ENCODE assay signal across 26 mouse cellular contexts in the genomic region with DNA sequence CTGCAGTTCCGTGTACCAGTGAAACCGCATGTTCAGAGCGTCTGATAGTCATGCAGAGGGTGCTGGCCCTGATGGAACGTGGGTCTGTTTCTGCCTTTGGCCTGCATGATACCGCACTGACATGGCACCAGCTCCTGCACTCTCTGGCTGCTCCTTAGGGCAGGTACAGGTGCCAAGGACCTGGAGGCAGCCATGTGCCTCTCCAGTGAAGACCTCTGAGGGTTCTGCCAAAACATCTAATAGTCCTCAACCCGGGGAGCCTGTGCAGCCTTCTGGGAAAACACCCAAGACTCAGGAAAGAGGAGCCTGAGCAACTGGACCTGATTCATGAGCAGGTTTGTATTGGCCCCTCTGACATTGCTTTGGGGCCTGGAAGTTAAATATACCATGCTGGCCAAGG. TPM values are rescaled to one million over a fixed set of nuclear protein-coding genes. Genes with fewer than 3 reads are reported as not detected.
DNase-seq lines count a peak whose midpoint lies in the region; ATAC-seq and TF ChIP-seq lines count a peak whose summit lies in the region.
"Had no signal": no experiment of that assay in that cellular context is flagged by ENCODE, and none has a peak within 500 bp of the region (broad histone marks: within the 10 kb centered on the region; RNA-seq: fewer than 3 reads in every experiment).

No protein-coding gene starts in this region.

- no peak for TF ChIP-seq EP300 in lung, postnatal 0 days (IDR thresholded peaks at IDR 0.05)

- H3K27me3 ChIP-seq in lung, postnatal 0 days (replicated peaks; ENCODE audit: insufficient read depth, low read length): no peaks in the 10 kb centered on the region
- H3K27me3 ChIP-seq: embryonic facial prominence, embryonic 15.5 days; forebrain, embryonic 13.5 days; hindbrain, embryonic 13.5 days; limb, embryonic 12.5 days; liver, embryonic 15.5 days; neural tube, embryonic 12.5 days had no signal

- no peak overlapping the region for H3K4me2 ChIP-seq in lung, postnatal 0 days (replicated peaks; ENCODE audit: low read depth, low read length)
- H3K4me2 ChIP-seq: embryonic facial prominence, embryonic 15.5 days; forebrain, embryonic 13.5 days; heart, embryonic 11.5 days; hindbrain, embryonic 13.5 days; limb, embryonic 12.5 days; liver, embryonic 15.5 days; lung, embryonic 14.5 days; midbrain, embryonic 11.5 days; neural tube, embryonic 12.5 days had no signal

- H3K9me3 ChIP-seq in lung, postnatal 0 days (ENCODE audit: low read length): no peaks in the 10 kb centered on the region
- H3K9me3 ChIP-seq: embryonic facial prominence, embryonic 10.5 days; embryonic facial prominence, embryonic 15.5 days; forebrain, embryonic 13.5 days; hindbrain, embryonic 13.5 days; limb, embryonic 12.5 days; liver, embryonic 15.5 days; neural tube, embryonic 12.5 days had no signal

- TF ChIP-seq CTCF in lung, postnatal 0 days (IDR thresholded peaks at IDR 0.05): no peak

- WGBS in lung, postnatal 0 days: 61% methylated on average over 6 of the region's 6 CpGs

- no peak overlapping the region for H3K9ac ChIP-seq in lung, postnatal 0 days (replicated peaks; ENCODE audit: low read depth)
- H3K9ac ChIP-seq: embryonic facial prominence, embryonic 15.5 days; forebrain, embryonic 13.5 days; hindbrain, embryonic 13.5 days; limb, embryonic 12.5 days; liver, embryonic 15.5 days; lung, embryonic 14.5 days; neural tube, embryonic 12.5 days had no signal

- peak; percentile 46 to 57 for DNase-seq in cerebellum, postnatal 25 days
- no peak for DNase-seq in cerebellum, postnatal 4 days (ENCODE audit: low spot score in 2 of 2)
- DNase-seq in kidney, adult 18-20 months: peak; percentile 44
- DNase-seq in kidney, postnatal 10 days: no peak
- no peak for DNase-seq in lung, postnatal 0 days (ENCODE audit: low spot score)
- DNase-seq in lung, postnatal 10 days: no peak
- DNase-seq in frontal cortex, adult 2 months (ENCODE audit: extremely low spot score in 1 of 2, low spot score in 1 of 2): no peak
- DNase-seq: adrenal gland, postnatal 25 days; cerebellum, adult 9-11 months; heart, postnatal 4 days; lung, embryonic 14.5 days; lung, postnatal 36 days; right cerebral cortex, adult 18-20 months; thymus, adult 2 months; thymus, postnatal 36 days had no signal

- peak overlapping the region; percentile 86 for H3K27ac ChIP-seq in lung, postnatal 0 days (ENCODE audit: low read length)
- H3K27ac ChIP-seq: embryonic facial prominence, embryonic 10.5 days; embryonic facial prominence, embryonic 15.5 days; forebrain, embryonic 13.5 days; hindbrain, embryonic 13.5 days; limb, embryonic 12.5 days; liver, embryonic 15.5 days; neural tube, embryonic 12.5 days had no signal

- no peak for ATAC-seq in lung, postnatal 0 days
- ATAC-seq: CD4-positive, CD25-positive, alpha-beta regulatory T cell, adult 4 months; forebrain, embryonic 13.5 days; midbrain, embryonic 16.5 days had no signal

- no peak overlapping the region for H3K4me3 ChIP-seq in lung, postnatal 0 days (ENCODE audit: low read depth, low read length)
- H3K4me3 ChIP-seq: embryonic facial prominence, embryonic 10.5 days; embryonic facial prominence, embryonic 15.5 days; forebrain, embryonic 13.5 days; hindbrain, embryonic 13.5 days; limb, embryonic 12.5 days; liver, embryonic 15.5 days; neural tube, embryonic 12.5 days had no signal

- peaks cover 1% of the 10 kb centered on the region; the same call in 1 of the 2 replicates for H3K36me3 ChIP-seq in lung, postnatal 0 days (ENCODE audit: insufficient read depth, low read length)

- H3K4me1 ChIP-seq in lung, postnatal 0 days (ENCODE audit: insufficient read depth, low read depth, low read length): peaks cover 7% of the 10 kb centered on the region; the same call in 1 of the 2 replicates

RNA-seq across cellular contexts. Expression of a gene that starts 4.4 kb away (rescaled TPM):
- polyA plus RNA-seq in lung, postnatal 0 days (2015; fragmentation: Nextera tagmentation; extraction: Ambion mirVana): 38.6 and 44.0 TPM in 2 replicates
- polyA plus RNA-seq in frontal cortex, adult 2 months (2012; rRNA removed): 245 and 256 TPM in 2 replicates

RNA-seq across cellular contexts. Expression of a gene that starts 52.5 kb away (rescaled TPM):
- 17.9 and 24.6 TPM in 2 replicates for polyA plus RNA-seq in lung, postnatal 0 days (2015; fragmentation: Nextera tagmentation; extraction: Ambion mirVana)
- polyA plus RNA-seq in frontal cortex, adult 2 months (2012; rRNA removed): 131 and 140 TPM in 2 replicates

RNA-seq across cellular contexts. Expression of a gene that starts 53.0 kb away (rescaled TPM):
- polyA plus RNA-seq in lung, postnatal 0 days (2015; fragmentation: Nextera tagmentation; extraction: Ambion mirVana): 13.8 and 13.9 TPM in 2 replicates
- 82.6 and 89.3 TPM in 2 replicates for polyA plus RNA-seq in frontal cortex, adult 2 months (2012; rRNA removed)

Comparison
In these comparisons a context has a peak if more than half of its experiments do, and no peak if none do; other contexts are left out.
1. DNase-seq: peak in cerebellum, postnatal 25 days (2 of 2) and kidney, adult 18-20 months (single experiment); none in cerebellum, postnatal 4 days (0 of 2), kidney, postnatal 10 days (single experiment), lung, postnatal 0 days (single experiment), lung, postnatal 10 days (single experiment) and frontal cortex, adult 2 months (0 of 2).